Mouse (Mus musculus) hindbrain, embryonic 10.5 days (tissue): ENCODE data around the gene Fam118b. TPM values are rescaled to one million over a fixed set of nuclear protein-coding genes. Genes with fewer than 3 reads are reported as not detected.

Experiments used
- DNase-seq: peaks from one replicate; pipeline ENCODE4 v3.0.0-alpha.2; 2017; ENCODE audit warnings: low spot score
- H3K27ac ChIP-seq: fragments of 300-500 bp; sonication (generic); 2 replicates; pipeline ENCODE4 v1.5.1; 2016; ENCODE audit warnings: mild to moderate bottlenecking, moderate library complexity
- H3K27me3 ChIP-seq: fragments of 300-500 bp; sonication (generic); 2 replicates; pipeline ENCODE4 v1.6.1; 2016; ENCODE audit warnings: mild to moderate bottlenecking; ENCODE audit not compliant: poor library complexity, insufficient read depth, severe bottlenecking
- H3K36me3 ChIP-seq: fragments of 300-500 bp; sonication (generic); 2 replicates; pipeline ENCODE4 v1.6.1; 2016; ENCODE audit warnings: mild to moderate bottlenecking, moderate library complexity
- H3K4me1 ChIP-seq: fragments of 300-500 bp; sonication (generic); replicated peaks from 2 replicates; pipeline ENCODE4 v1.6.1; 2016; ENCODE audit warnings: mild to moderate bottlenecking
- H3K4me3 ChIP-seq: fragments of 300-500 bp; sonication (generic); 2 replicates; pipeline ENCODE4 v1.5.1; 2016; ENCODE audit warnings: mild to moderate bottlenecking, moderate library complexity
- H3K9me3 ChIP-seq: fragments of 300-500 bp; sonication (generic); 2 replicates; pipeline ENCODE4 v1.6.1; 2016; ENCODE audit warnings: mild to moderate bottlenecking, moderate library complexity
- WGBS: fragments of 180-500 bp; shearing (Covaris S2); methylation state at CpG from one replicate; pipeline ENCODE4 v1.1.7; 2016; 5-methylcytosine and 5-hydroxymethylcytosine counted together
- polyA plus RNA-seq: library from polyadenylated mRNA; unstranded; fragments of >200 nt; fragmentation: Nextera tagmentation; extraction: Ambion mirVana; gene quantifications from 2 replicates; pipeline ENCODE4 v1.2.1, GENCODE M21; 2016

Gene Fam118b
- polyA plus RNA-seq, 1 experiment from 2014 or later, result 71.0 TPM

GRCm38 (mm10) chr9:35176124-35176659 lies 91.4 kb downstream of the Fam118b start:
- no peaks in the 10 kb centered on the region for H3K9me3 ChIP-seq
- H3K27ac ChIP-seq, result peak overlapping the region; percentile 94
- peak overlapping the region; percentile 72 for H3K4me3 ChIP-seq
- peaks cover 1% of the 10 kb centered on the region for H3K36me3 ChIP-seq
- WGBS, result 52% methylated on average over 14 of the region's 14 CpGs
- DNase-seq, result no peak
- H3K4me1 ChIP-seq, result peaks cover 13% of the 10 kb centered on the region
- H3K27me3 ChIP-seq, result no peaks in the 10 kb centered on the region

DNA sequence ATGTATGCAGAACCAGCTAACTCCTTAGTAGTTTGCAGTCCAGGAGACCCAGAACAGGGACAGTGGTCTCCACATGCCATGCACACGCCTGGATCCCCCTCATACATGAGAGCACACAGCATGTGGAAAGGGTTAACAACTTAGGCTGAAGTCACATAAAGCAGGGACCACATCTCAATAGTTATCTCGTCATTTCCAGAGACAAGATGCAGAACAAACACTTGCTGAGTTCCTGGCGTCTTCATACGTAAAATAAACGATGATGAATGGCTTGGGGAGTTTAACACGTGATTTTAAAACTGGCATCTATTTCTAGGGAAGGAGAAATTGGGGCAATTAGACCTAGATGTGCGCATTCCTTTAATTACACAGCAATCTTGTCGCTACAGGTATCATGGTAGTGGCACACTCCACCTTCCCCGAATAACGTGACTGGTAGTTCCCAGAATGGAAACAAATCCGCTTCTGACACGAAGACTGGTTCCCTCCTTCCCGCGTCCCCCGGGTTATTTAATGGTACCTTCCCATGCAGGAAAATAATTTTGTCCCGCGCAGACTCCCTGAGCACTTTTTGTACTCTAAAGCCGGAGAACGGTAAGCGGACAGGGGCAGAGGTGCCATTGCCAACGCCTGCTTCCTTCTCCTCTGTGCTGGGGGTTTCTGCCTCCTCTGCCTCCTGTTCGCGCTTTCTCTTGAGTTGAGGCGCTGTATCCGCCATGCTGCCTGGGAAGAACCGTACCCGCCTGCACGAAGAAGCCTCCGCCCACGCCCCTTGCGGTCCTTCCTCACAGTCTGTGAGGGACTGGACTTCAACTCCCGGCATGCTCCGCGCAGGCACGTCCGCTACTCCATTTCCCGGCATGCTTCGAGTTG lies 92.1 kb downstream of the Fam118b start, which contains the start of gene Dcps:
Dcps (minus strand) TSS at position 811 of the 873 bp plus-strand sequence.
- peaks cover 13% of the 10 kb centered on the region for H3K4me1 ChIP-seq
- H3K36me3 ChIP-seq, result peaks cover 8% of the 10 kb centered on the region
- H3K4me3 ChIP-seq, result peak within 1 kb of the TSS; percentile 72
- H3K27ac ChIP-seq, result peak within 1 kb of the TSS; percentile 94
- under 1% methylated on average over 38 of the region's 38 CpGs for WGBS
- no peaks in the 10 kb centered on the region for H3K9me3 ChIP-seq
- no peaks in the 10 kb centered on the region for H3K27me3 ChIP-seq
- peak; percentile 93 for DNase-seq

DNA sequence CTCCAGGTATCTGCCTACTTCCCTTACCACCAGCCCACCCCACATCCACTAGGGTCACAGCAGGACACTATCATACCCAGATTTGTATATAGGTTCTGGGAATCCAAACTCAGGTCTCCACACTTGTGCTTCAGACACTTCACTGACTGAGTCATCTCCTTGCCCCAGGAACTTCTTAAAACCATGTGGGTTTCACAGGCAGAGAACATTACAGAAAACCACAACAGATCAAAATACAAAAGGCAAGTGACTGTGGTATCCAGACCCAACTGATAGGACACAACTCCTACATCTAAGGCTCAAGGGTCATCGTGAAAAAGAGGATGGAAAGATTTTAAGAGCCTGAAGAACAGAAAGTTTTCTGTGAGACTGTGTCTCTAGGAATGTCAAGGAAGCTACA lies 94.3 kb downstream of the Fam118b start:
- H3K27me3 ChIP-seq, result no peaks in the 10 kb centered on the region
- 85% methylated on average over 1 of the region's 1 CpGs for WGBS
- H3K27ac ChIP-seq, result no peak overlapping the region
- H3K4me1 ChIP-seq, result peaks cover 13% of the 10 kb centered on the region
- H3K36me3 ChIP-seq, result peaks cover 26% of the 10 kb centered on the region
- H3K9me3 ChIP-seq, result no peaks in the 10 kb centered on the region
- no peak overlapping the region for H3K4me3 ChIP-seq
- no peak for DNase-seq

DNA sequence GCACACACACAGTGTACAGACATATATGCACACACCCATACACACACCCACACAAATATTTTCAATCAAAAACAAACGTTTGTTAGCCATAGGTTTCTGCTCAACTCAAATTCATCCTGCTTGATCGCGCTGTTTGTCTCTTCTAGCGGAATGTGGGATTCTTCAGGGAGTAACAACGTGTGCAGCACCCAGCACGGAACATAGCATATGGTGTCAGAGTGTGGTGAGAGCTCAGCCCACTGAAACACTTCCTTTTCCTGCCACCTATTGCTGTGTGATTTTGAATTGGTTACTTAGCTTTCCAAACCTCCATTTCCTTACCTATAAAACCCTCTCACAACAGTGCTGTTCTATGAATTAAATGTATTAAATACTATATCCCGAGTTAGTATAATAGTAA lies 97.5 kb downstream of the Fam118b start:
- Histone ChIP-seq H3K9me3 (no peaks in the 10 kb centered on the region), H3K4me1 (peaks cover 26% of the 10 kb centered on the region), H3K27me3 (no peaks in the 10 kb centered on the region), H3K27ac (no peak overlapping the region), H3K4me3 (no peak overlapping the region), H3K36me3 (peaks cover 32% of the 10 kb centered on the region)
- 92% methylated on average over 7 of the region's 7 CpGs for WGBS
- DNase-seq, result no peak

Other genes with a start within 250 kb of the Fam118b start
- 10.3 and 11.5 TPM in 2 replicates for gene St3gal4, start 148.5 kb downstream of the Fam118b start, polyA plus RNA-seq
- gene Dcps, start 91.7 kb downstream of the Fam118b start, polyA plus RNA-seq, result 99.8 and 101 TPM in 2 replicates
- gene Srpr, start 67.6 kb downstream of the Fam118b start, polyA plus RNA-seq, result 77.4 and 82.8 TPM in 2 replicates
- gene Tirap, start 67.5 kb downstream of the Fam118b start, polyA plus RNA-seq, result 15.6 and 19.9 TPM in 2 replicates
- 46.7 and 50.5 TPM in 2 replicates for gene Foxred1, start 56.8 kb downstream of the Fam118b start, polyA plus RNA-seq
- gene Rpusd4, start 60 bp upstream of the Fam118b start, polyA plus RNA-seq, result 27.5 and 30.8 TPM in 2 replicates
- 11.7 and 15.4 TPM in 2 replicates for gene Cdon, start 153.3 kb upstream of the Fam118b start, polyA plus RNA-seq